Mouse (Mus musculus): Measurements from ENCODE around the gene Wt1.

Gene Wt1

GRCm38 (mm10) chr2:105185140-105185539 lies 58.8 kb downstream of the Wt1 start:
- no peak for DNase-seq (ENCODE audit: low read depth, low spot score)

DNA sequence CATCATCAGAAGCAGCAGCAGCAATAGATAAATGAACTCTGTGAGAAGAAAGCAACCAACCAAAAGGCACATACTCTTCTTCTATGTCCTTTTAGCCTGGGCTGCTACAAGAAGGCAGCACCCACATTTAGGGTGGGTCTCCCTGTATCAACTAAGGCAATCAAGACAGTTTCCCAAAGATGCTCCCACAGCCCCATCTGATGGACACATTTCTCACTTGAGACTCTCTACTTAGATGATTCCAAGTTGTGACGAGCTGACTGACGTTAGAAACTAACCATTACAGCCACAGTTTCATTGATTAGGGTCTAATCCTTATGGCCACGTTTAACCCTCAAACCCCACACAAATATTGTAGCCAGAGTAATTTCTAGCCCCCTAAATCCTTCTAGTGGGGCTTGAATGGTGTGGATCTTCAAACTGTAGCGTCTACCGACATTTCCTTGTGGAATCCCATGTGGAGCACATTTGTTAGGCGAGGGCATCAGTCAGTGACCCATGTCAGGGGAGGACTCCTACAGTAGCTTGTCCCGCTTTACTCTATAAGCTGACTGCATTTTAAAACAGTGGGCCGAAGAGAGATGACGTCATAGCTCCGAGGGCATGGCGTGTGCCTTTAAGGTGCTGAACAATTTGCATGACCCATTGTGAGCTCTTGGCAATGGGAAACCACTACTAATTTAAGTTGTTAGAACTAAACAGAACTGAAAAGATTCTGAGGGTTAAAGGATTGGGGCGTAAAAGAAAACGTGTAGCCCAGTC lies 59.6 kb downstream of the Wt1 start:
- DNase-seq (ENCODE audit: low read depth, low spot score) = no peak

- no peak for DNase-seq (ENCODE audit: low read depth, low spot score)
These were observed 60.3 kb downstream of the Wt1 start for GRCm38 (mm10) chr2:105186591-105186990.

DNA sequence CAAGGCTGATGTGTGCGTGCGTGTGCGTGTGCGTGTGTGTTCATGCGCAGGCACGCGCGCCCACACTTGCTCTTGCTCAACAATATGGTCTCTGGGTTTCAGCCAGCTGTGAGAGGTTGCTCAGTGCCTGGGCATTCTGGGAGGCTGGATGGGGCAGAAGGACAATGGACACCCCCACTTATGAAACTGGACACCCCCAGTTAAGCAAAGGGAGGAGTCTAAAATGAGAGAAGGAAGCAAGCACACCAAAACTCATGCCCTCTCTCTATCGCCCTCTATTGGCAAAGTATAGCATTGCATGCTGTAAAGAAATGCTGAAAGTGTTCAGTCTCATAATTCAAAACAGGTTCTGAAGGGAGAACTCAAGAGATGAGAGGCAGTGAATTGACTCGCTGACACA lies 61.9 kb downstream of the Wt1 start:
- DNase-seq (ENCODE audit: low read depth, low spot score) = peak; percentile 80

- DNase-seq (ENCODE audit: low read depth, low spot score) = peak; percentile 93
These were observed 63.0 kb downstream of the Wt1 start for GRCm38 (mm10) chr2:105189352-105189751.

DNA sequence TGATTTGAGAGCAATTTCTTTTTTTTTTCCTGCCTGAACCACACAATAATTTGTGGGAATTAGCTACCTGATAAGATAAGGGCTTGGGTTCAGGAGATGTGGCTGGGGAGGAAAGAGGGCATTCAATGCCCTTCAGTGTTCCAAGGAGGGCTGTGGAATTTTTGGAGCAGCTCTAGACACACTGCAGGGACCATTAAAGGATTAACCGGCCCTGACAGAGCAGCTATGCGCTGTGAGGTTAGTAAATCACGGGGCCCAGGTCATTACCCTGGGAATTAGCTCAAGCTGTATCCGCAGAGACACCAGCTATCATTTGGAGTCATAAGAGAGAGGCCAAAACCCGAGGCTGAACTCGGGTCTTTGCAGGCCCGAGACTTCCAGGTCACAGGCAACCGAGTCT lies 73.8 kb downstream of the Wt1 start:
- no peak for DNase-seq (ENCODE audit: low read depth, low spot score)

DNA sequence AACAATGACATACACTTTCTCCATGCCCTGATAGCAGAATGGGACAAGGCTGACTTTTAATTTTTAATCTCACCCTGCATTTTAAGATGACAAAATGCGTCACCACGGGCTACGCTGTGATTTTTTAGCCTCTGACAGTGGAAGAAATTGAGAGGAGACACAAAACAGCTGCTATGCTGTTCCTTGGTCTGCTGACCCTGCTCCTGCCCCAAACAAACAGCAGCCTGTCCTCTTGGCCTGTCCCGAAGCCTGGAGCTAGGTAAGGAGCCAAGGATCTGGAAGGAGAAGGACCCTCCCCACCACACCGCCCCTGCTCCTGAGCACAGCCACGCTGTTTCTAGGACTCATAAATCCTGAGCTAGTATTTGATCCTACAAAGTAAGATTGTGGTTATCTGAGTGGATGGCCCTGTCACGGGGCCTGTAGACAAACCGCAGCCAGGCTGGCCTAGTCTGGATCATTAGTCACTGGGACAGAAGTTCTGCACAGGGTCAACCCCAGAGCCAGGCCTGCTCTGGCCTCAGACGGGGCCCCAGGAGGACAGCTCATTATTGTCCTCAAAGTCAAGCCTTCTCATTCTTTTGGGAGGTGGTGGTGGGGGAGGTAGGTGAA lies 80.3 kb downstream of the Wt1 start:
- DNase-seq (ENCODE audit: low read depth, low spot score) = no peak

DNA sequence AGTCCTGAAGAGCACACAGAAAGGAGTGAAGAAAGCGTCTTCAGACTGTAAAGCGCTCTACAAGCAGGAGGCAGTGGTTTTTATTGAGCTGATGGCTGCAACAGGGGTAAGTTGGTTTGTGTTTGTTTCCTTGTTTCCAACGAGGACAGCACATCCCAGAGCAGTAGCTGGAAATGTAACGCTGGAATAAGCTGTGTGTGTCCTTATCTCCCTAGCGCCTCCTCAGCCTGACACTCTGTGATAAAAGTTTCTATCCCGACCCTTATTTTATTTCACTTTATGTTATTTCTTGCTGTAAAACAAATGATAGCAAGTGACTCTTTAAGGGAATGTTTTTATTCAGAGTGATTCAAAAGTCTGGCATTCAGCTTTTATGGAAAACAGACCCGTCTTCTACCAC lies 86.5 kb downstream of the Wt1 start:
- no peak for DNase-seq (ENCODE audit: low read depth, low spot score)

DNA sequence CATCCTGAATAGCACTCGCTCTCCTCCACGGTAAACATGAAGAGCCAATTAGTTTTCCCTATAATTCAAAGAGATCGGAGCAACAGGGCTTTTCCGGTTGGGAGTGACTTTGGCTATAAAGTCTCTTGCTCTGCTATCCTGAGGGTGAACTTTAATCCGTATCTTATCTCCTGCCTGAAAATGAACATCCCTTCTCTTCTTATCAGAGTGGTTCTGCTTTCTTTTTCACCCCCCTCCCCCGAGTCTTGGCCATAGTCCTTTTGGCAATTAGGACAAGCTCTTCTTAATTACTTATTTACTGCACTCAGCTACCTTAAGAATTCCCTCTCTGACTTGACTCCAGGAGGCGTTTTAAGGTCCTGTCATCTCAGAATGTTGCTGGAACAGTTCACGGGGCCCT lies 89.6 kb downstream of the Wt1 start:
- DNase-seq (ENCODE audit: low read depth, low spot score) = no peak

- DNase-seq (ENCODE audit: low read depth, low spot score) = peak; percentile 8
These were observed 92.9 kb downstream of the Wt1 start for GRCm38 (mm10) chr2:105219229-105219628.

DNA sequence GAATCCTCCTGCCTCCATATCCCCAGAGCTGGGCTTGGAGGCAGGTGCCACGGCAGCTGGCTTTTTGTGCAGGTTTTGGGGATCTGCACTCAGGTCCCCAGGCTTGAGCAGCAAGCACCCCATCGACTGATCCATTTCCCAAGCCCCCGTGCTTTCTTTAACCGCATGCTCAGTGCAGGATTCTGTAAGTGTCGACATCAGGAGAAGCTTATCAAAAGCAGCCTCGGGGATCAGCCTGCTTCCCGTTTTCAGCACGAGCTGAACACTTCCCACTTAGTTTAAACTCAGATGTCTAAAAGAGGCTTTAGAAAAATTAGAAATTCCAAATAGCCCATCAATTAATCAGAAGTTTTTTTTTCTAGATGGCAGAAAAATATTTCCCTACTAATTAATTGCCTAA lies 93.3 kb downstream of the Wt1 start:
- no peak for DNase-seq (ENCODE audit: low read depth, low spot score)

- no peak for DNase-seq (ENCODE audit: low read depth, low spot score)
These were observed 94.5 kb downstream of the Wt1 start for GRCm38 (mm10) chr2:105220738-105221303.

Measured in R1 (cell line).